Mouse (Mus musculus) adrenal gland, postnatal 10 days (tissue): Measurements from ENCODE around the gene Cib3. TPM values are rescaled to one million over a fixed set of nuclear protein-coding genes. Genes with fewer than 3 reads are reported as not detected.

Experiments used
- DNase-seq: peaks from one replicate; pipeline ENCODE4 v3.0.0; 2021; ENCODE audit warnings: mixed read lengths
- long read RNA-seq, 2 experiments: library from polyadenylated mRNA; stranded (forward); transcript quantifications; one replicate each; pipeline ENCODE4 v2.0.0; 2021
- total RNA-seq, 2 experiments: library from RNA; stranded (reverse); gene quantifications; 2 replicates each; pipeline ENCODE4 v1.2.3; 2021

Cib3 gene
- not detected for total RNA-seq
- long read RNA-seq, experiment 1 = 0 reads
- long read RNA-seq, experiment 2 = 0 reads

DNA sequence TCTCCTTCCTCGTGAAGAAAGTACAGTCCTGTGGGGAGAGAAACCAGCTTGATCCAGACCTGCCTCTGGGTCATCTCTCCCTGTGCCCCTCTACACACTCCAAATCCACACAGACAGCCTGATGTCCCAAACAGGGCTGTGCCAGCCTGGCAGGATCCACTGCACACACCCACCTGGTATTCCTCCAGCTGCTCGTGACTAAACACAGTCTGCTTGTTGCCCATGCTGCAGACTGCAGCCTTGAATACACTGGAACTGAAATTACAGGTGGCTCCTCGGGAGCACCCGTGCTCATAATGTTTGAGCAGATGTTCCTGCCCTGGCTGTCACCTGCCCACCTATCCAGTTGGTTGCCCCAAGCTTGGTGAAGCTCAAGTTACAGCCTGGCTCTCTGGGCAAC, at the start of gene Cib3:
Cib3 (minus strand) TSS at position 87 of the 400 bp plus-strand sequence.
- no peak for DNase-seq

DNA sequence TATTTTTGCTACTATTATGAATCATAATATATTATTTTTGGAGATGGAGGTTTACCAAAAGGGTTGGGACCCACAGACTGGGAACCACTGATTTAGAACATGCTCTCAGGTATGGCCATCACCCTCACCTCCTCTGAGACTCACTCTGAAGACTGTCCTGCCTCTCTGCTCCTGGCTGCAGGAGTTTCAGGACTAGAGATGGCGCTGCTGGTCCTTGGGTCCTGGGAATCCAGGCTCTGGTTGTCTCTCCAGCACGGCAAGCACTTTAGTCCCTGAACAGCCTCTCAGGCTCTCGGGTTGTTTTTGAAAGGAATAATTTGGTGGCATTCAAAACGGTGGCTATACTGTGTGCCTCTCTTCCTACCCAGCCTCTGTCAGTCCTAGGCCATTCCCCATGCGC, 49.2 kb upstream of the Cib3 start:
- DNase-seq = peak; percentile 57

- DNase-seq = no peak
Observed at GRCm38 (mm10) chr8:72261431-72261830, 48.8 kb upstream of the Cib3 start.

- DNase-seq = peak; percentile 77
Observed at GRCm38 (mm10) chr8:72261019-72261418, 48.4 kb upstream of the Cib3 start.

DNA sequence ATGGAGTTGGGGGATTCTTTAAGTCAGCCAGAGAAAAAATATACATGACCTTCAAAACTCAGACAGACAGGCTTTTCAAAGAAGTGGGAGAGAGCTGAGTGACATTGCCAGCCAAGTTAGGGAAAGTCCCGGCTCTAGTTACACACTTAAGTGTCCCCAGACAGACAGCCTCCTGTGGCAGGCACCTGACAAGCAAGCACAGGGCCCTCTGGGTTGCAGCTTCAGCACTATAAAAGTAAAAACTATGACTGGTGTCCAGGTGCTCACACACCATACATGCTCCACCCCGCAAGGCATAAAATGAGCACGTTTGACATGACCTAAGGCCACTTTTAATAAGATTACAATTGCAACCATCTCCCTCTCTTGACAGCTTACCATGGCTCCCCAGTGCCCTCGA, 47.9 kb upstream of the Cib3 start:
- peak; percentile 32 for DNase-seq

DNA sequence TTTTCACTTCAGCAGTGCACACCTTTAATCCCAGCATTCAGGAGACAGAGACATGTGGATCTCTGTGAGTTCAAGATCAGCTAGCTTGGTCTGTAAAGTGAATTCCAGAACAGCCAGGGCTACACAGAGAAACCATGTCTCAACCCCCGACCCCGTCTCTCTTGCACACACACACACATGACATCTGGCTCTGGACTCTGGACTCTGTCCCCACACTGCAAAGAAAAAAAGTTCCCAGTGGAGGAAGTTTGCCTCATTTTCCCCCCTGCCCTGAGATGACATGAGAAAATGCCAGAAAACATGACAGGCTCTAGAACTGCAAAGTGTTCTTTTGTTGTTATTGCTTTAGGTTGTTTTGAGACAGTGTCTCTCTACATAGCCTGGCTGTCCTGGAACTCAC, 47.2 kb upstream of the Cib3 start:
- no peak for DNase-seq

- no peak for DNase-seq
Observed at GRCm38 (mm10) chr8:72257902-72258238, 45.2 kb upstream of the Cib3 start.

DNA sequence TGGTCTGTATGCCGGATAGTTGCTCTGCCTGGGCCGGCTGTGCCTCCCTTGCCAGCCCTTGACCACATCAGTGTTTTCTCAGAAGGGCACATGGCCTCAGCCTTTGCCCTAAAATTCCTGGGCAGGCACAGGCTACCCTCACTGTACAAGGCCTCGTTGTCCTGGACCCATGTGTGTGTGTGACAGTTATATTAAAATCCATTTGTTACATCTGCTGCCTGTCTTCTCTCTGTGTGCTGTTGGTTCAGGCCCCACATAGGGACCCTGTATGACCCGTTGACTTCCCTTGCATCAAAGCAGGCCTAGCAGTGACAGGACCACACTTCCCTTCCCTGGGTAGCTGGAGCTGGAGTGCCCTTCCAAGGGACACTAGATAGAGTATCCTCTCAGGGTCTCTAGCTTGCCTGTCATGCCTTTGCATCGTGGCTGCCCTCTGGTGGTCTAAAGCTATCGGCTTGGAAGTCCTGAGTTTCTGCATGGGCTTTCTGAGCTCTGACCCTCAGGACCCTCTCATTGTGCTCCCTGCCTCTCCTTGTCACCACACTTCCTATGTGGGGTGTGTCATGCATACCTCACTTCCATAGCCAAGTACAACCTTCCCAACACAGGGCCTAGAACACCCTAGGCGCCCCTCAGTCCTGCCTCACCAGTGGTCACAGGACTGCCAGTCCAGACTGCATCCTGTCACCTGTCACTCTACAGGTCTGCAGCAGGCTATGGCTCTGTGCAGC, 44.7 kb upstream of the Cib3 start:
- DNase-seq = peak; percentile 64

DNA sequence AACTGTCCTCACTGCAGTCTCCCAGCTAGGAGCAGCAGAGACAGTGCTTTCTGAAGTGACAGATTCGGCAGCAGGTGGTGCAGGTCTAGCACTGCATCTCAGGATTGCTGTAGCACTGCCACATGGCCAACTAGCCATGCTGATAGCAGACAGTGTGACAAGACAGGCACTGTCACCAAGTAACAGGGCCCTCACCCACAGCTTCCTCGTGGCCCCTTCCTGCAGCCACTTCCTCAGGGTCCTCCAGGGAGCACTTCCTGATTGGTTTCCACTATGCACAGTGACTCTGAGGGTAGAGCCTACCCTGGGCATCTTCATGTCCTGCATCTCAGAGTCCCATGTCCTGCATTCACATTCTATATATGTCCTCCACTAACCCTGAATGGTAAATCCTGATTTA, 32.0 kb upstream of the Cib3 start:
- DNase-seq = no peak

DNA sequence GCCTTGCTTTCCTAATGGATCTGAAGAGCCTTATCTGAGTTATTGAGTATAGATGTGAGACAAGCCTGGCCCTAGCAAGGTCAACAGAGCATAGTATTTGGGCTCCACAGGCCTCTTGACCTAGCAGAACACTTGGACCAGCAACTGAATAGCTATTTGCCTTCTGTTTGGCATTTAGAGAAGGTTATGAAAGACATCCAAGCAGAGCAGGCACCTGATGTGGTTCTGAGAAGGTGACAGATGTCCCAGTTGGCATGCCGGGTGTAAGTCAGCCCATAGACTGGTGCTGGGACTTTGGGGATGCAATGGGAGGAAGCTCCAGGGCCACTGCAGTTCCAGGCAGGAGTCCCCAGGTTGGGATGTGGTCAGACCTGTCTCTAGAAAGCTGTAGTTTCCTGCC, 29.6 kb upstream of the Cib3 start:
- DNase-seq = peak; percentile 44

DNA sequence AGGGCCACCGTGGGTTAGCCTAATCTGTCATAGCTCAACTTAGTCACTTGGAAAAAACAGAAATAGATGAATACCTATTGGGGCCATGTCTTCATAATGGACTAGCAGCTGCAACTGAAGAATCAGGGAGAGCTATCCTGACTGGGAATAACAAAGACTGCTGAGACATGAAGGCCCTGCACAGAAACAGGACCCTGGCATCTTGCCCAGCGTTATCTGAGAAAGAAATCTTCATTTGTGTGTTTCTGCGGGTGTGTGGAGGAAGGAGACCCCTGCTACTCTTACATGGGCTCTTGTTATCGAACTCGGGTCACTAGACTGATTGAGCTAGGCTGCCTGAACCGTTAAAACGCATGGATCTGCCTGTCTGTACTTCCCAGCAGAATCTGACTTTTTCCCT, 28.3 kb upstream of the Cib3 start:
- no peak for DNase-seq

- DNase-seq = no peak
Observed at GRCm38 (mm10) chr8:72240403-72240763, 27.7 kb upstream of the Cib3 start.

GRCm38 (mm10) chr8:72239499-72240402, 27.1 kb upstream of the Cib3 start, which contains the start of gene Ap1m1:
Gene Ap1m1, plus strand, starts transcription at chr8:72240018.
- peak; percentile 97 for DNase-seq

GRCm38 (mm10) chr8:72222656-72223055, 10.0 kb upstream of the Cib3 start:
- DNase-seq = no peak

- no peak for DNase-seq
Observed at GRCm38 (mm10) chr8:72220758-72221157, 8.1 kb upstream of the Cib3 start.

GRCm38 (mm10) chr8:72219541-72220363, 7.1 kb upstream of the Cib3 start, which contains the start of gene Fam32a:
Gene Fam32a, plus strand, starts transcription at chr8:72219730.
- peak; percentile 91 for DNase-seq

DNA sequence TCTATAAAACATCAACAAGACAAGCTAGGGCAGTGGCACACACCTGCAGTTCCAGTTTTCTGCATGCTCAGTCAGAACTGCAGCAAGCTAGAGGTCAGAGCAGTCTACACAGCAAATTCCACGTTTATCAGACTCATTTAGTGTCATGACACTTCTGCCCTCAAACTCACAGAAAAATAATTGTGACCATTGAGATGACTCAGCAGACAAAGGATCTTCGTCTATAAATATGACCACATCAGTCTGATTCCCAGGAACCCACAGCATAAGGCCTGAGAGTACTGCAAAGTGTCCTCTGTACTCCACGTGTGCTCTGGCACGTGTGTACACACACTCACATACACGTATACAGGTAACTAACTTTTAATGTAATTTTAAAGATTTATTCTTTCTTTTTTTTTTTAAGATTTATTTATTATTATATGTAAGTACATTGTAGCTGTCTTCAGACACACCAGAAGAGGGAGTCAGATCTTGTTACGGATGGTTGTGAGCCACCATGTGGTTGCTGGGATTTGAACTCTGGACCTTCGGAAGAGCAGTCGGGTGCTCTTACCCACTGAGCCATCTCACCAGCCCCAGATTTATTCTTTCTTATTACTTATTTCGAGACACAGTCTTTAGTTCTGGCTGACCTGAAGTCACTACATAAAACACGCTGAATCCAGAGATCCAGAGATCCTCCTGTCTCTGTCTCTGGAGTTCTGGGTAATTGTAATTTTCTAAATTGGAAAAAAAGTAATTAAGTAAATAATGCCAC, 6.3 kb upstream of the Cib3 start:
- no peak for DNase-seq

- DNase-seq = no peak
Observed at GRCm38 (mm10) chr8:72215871-72216270, 3.2 kb upstream of the Cib3 start.

DNA sequence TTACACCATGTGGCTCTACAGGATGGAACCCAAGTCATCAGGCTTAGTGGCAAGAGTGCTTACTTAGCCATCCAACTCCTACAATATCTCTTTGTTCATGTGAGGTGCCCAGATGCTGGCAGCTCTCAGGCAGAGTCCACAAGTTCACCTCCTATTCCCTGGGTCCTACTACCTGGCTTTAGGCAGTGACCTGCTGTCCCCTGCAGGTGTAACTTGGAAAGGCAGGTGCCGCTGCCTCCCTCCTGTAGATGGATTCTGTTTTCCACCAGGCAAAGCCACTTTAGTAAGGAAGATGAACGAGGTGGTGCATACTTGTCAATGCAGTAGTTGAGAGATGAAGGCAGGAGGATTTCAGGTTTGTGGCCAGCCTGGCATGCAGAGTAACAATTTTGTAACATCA, 2.4 kb upstream of the Cib3 start:
- peak; percentile 16 for DNase-seq

- DNase-seq = no peak
Observed at GRCm38 (mm10) chr8:72213536-72213935, 899 bp upstream of the Cib3 start, which contains the start of gene Gm11034. Gene Gm11034, minus strand, starts transcription at chr8:72213636.

DNA sequence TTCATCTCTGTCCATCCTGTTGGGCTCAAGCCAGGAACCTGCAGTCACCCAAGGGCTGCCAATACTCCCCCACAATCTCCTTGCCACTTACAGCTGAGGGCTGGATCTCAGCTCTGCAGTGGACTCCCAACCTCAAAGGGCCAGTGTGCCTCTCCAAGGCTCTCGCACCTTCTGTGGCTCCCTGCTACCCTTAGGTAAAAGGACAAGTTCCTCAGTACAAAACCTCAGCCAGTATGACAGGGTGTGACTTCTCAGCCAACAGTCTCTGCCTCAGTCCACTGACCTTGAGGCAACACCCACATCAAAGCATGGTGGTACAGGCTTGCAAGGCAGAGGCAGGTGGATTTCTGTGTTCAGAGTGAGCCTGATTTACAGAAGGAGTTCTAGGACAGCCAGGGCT, 791 bp downstream of the Cib3 start:
- no peak for DNase-seq

- DNase-seq = no peak
Observed at GRCm38 (mm10) chr8:72210710-72211109, 1.9 kb downstream of the Cib3 start.
